Mouse (Mus musculus): Measurements from ENCODE around the gene Maged1. TPM values are rescaled to one million over a fixed set of nuclear protein-coding genes. Genes with fewer than 3 reads are reported as not detected.

The Maged1 gene
- 711 and 742 TPM in 2 replicates for polyA plus RNA-seq (2015; fragmentation: Nextera tagmentation; extraction: Ambion mirVana)

GRCm38 (mm10) chrX:94541918-94542355 lies at the start of gene Maged1:
Maged1 (minus strand) TSS chrX:94542143.

Other genes with a start within 250 kb of the Maged1 start
- 0.13 and 0.36 TPM in 2 replicates for gene Fam90a1b, start 175.4 kb downstream of the Maged1 start, polyA plus RNA-seq (2015; fragmentation: Nextera tagmentation; extraction: Ambion mirVana)
- 153 and 175 TPM in 2 replicates for gene Apoo, start 175.0 kb downstream of the Maged1 start, polyA plus RNA-seq (2015; fragmentation: Nextera tagmentation; extraction: Ambion mirVana)
- gene Gspt2, start 93.9 kb upstream of the Maged1 start, polyA plus RNA-seq (2015; fragmentation: Nextera tagmentation; extraction: Ambion mirVana) = 20.3 and 21.1 TPM in 2 replicates
- 2.3 and 2.6 TPM in 2 replicates for gene Zxdb, start 182.4 kb upstream of the Maged1 start, polyA plus RNA-seq (2015; fragmentation: Nextera tagmentation; extraction: Ambion mirVana)